Mouse (Mus musculus) lung, postnatal 0 days (tissue): ENCODE measurements at regions not wholly inside any gene's neighbourhood (a gene's known extent, or its start where the extent isn't known, plus 50 kb on each side); places are given as distances from the start of the nearest gene placed in this dataset.
A peak's percentile ranks its signal among the peaks of the same experiment; 100 is the strongest.

ENCODE experiments used
- CTCF ChIP-seq: IDR thresholded peaks from 2 replicates; pipeline ENCODE4 v1.5.1; 2016; ENCODE audit warnings: antibody characterized with exemption, mild to moderate bottlenecking
- EP300 ChIP-seq: IDR thresholded peaks from 2 replicates; pipeline ENCODE4 v1.6.1; 2016; ENCODE audit warnings: antibody characterized with exemption, mild to moderate bottlenecking, control low read depth

- TF ChIP-seq CTCF (peak; percentile 35), EP300 (no peak)
Observed at GRCm38 (mm10) chr12:64817056-64817810, 100.5 kb upstream of the Gm527 start.
